Mouse (Mus musculus): ENCODE results near the gene Lpo. TPM values are rescaled to one million over a fixed set of nuclear protein-coding genes. Genes with fewer than 3 reads are reported as not detected.

Lpo gene
- polyA plus RNA-seq, 1 experiment, result 0.50 TPM

DNA sequence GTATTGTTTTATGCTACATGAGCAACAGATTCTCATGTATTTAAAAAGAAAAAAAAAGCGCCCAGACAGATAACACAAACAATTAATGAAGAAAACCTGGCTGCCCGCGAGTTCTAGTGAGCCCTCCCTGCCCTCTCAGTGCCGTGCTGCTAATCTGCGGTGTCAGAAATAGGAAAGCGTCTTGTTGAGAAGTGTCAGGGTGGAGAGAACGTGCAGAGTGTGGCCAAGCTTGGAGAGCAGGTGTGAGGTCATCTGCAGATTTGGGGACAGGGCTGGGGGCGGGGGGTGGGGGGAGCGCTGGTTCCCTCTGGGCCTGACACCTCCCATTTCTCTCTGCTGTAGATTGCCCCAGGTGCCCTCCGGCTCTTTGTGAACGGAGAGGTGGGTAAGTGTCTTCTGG is 31.2 kb upstream of the Lpo start:
- no peak for DNase-seq
- Histone ChIP-seq H3K27ac (ENCODE audit: insufficient read depth, low read depth, low read length) (no peak overlapping the region), H3K4me1 (ENCODE audit: control insufficient read depth, insufficient read depth, low read length) (no peaks in the 10 kb centered on the region), H3K36me3 (ENCODE audit: control insufficient read depth, insufficient read depth, low read length) (no peaks in the 10 kb centered on the region; the same call in 1 of the 2 replicates), H3K27me3 (replicated peaks; ENCODE audit: control insufficient read depth, insufficient read depth, low read length) (no peaks in the 10 kb centered on the region), H3K4me3 (ENCODE audit: insufficient read depth, low read depth, low read length) (no peak overlapping the region)
- WGBS, result 90% methylated on average over 11 of the region's 11 CpGs
- TF ChIP-seq POLR2A (IDR thresholded peaks at IDR 0.05; ENCODE audit: low read depth, low read length), result no peak
- no peak for TF ChIP-seq CTCF (conservative IDR thresholded peaks at IDR 0.05; ENCODE audit: insufficient read depth, insufficient read length, low read depth, low read length)

DNA sequence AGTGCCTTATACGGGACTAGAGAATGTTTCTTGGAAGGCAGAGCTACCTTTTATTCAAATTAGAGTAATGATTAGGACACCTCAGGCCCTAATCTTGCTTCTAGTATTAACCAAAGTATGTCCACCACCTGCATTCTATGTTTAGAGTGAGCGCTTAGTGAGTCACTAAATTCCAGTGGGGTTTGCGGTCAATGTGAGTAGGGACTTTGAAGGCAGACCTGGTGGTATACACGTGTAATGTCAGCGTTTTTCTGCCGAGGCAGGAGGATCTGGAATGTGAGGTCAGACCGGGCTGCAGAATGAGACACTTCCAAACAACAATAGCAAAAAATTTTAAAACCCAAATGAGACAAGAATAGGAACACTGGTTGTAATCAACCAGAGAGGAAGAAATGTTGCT is 26.5 kb upstream of the Lpo start:
- 88% methylated on average over 7 of the region's 7 CpGs for whole genome bisulfite sequencing
- Histone ChIP-seq H3K4me1 (ENCODE audit: control insufficient read depth, insufficient read depth, low read length) (peaks cover 8% of the 10 kb centered on the region; the same call in 1 of the 2 replicates), H3K4me3 (ENCODE audit: insufficient read depth, low read depth, low read length) (no peak overlapping the region), H3K27ac (ENCODE audit: insufficient read depth, low read depth, low read length) (no peak overlapping the region), H3K36me3 (ENCODE audit: control insufficient read depth, insufficient read depth, low read length) (no peaks in the 10 kb centered on the region; the same call in 1 of the 2 replicates), H3K27me3 (replicated peaks; ENCODE audit: control insufficient read depth, insufficient read depth, low read length) (no peaks in the 10 kb centered on the region)
- no peak for TF ChIP-seq CTCF (conservative IDR thresholded peaks at IDR 0.05; ENCODE audit: insufficient read depth, insufficient read length, low read depth, low read length)
- TF ChIP-seq POLR2A (IDR thresholded peaks at IDR 0.05; ENCODE audit: low read depth, low read length), result no peak
- no peak for DNase-seq

DNA sequence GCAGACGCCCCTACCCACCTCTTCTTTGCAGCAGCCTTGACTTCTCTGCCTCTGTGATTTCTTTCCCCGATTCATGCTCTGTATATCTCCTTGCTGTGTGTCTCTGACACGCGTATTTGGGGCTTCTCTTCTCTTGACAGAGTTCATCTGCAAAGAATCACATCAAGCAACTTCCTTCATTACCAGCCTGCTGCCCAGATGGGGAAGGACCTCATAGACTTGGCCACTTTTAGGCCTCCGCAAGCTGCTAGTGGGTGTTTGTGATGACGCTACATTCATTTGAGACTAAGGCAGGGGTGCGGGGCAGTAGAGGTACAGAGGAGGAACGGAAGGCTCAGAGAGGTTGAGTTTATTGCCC is 25.5 kb upstream of the Lpo start:
- DNase-seq, result peak; percentile 7
- TF ChIP-seq POLR2A (IDR thresholded peaks at IDR 0.05; ENCODE audit: low read depth, low read length) (no peak), CTCF (conservative IDR thresholded peaks at IDR 0.05; ENCODE audit: insufficient read depth, insufficient read length, low read depth, low read length) (no peak)
- no peak overlapping the region for H3K27ac ChIP-seq (ENCODE audit: insufficient read depth, low read depth, low read length)
- H3K4me3 ChIP-seq (ENCODE audit: insufficient read depth, low read depth, low read length), result peak overlapping the region; percentile 76
- 35% methylated on average over 8 of the region's 8 CpGs for WGBS
- H3K36me3 ChIP-seq (ENCODE audit: control insufficient read depth, insufficient read depth, low read length), result no peaks in the 10 kb centered on the region; the same call in 1 of the 2 replicates
- no peaks in the 10 kb centered on the region for H3K27me3 ChIP-seq (replicated peaks; ENCODE audit: control insufficient read depth, insufficient read depth, low read length)
- peaks cover 8% of the 10 kb centered on the region; the same call in 1 of the 2 replicates for H3K4me1 ChIP-seq (ENCODE audit: control insufficient read depth, insufficient read depth, low read length)

- WGBS, result 3% methylated on average over 40 of the region's 40 CpGs
- 0 out of 2 replicates have a peak within 1 kb of the TSS, but pooled peaks have one; percentile 10 for H3K27ac ChIP-seq (ENCODE audit: insufficient read depth, low read depth, low read length)
- TF ChIP-seq POLR2A (IDR thresholded peaks at IDR 0.05; ENCODE audit: low read depth, low read length) (peak; percentile 78), CTCF (conservative IDR thresholded peaks at IDR 0.05; ENCODE audit: insufficient read depth, insufficient read length, low read depth, low read length) (no peak)
- peaks cover 8% of the 10 kb centered on the region; the same call in 1 of the 2 replicates for H3K4me1 ChIP-seq (ENCODE audit: control insufficient read depth, insufficient read depth, low read length)
- H3K4me3 ChIP-seq (ENCODE audit: insufficient read depth, low read depth, low read length), result peak within 1 kb of the TSS; percentile 76
- no peaks in the 10 kb centered on the region for H3K36me3 ChIP-seq (ENCODE audit: control insufficient read depth, insufficient read depth, low read length)
- no peaks in the 10 kb centered on the region for H3K27me3 ChIP-seq (replicated peaks; ENCODE audit: control insufficient read depth, insufficient read depth, low read length)
- peak; percentile 94 for DNase-seq
Observed at GRCm38 (mm10) chr11:87852690-87853596, 24.9 kb upstream of the Lpo start, which contains the start of gene Mks1. Gene Mks1, plus strand, starts transcription at chr11:87853215.

GRCm38 (mm10) chr11:87847884-87848283 is 19.8 kb upstream of the Lpo start:
- Histone ChIP-seq H3K27me3 (replicated peaks; ENCODE audit: control insufficient read depth, insufficient read depth, low read length) (no peaks in the 10 kb centered on the region), H3K27ac (ENCODE audit: insufficient read depth, low read depth, low read length) (no peak overlapping the region), H3K36me3 (ENCODE audit: control insufficient read depth, insufficient read depth, low read length) (no peaks in the 10 kb centered on the region), H3K4me1 (ENCODE audit: control insufficient read depth, insufficient read depth, low read length) (peaks cover 3% of the 10 kb centered on the region; the same call in 1 of the 2 replicates), H3K4me3 (ENCODE audit: insufficient read depth, low read depth, low read length) (no peak overlapping the region)
- no peak for TF ChIP-seq POLR2A (IDR thresholded peaks at IDR 0.05; ENCODE audit: low read depth, low read length)
- TF ChIP-seq CTCF (conservative IDR thresholded peaks at IDR 0.05; ENCODE audit: insufficient read depth, insufficient read length, low read depth, low read length), result no peak
- 67% methylated on average over 6 of the region's 6 CpGs for WGBS
- DNase-seq, result no peak

GRCm38 (mm10) chr11:87846968-87847600 is 19.0 kb upstream of the Lpo start:
- H3K27me3 ChIP-seq (replicated peaks; ENCODE audit: control insufficient read depth, insufficient read depth, low read length), result no peaks in the 10 kb centered on the region
- H3K27ac ChIP-seq (ENCODE audit: insufficient read depth, low read depth, low read length), result peak overlapping the region; percentile 37; the same call in 1 of the 2 replicates
- no peaks in the 10 kb centered on the region for H3K36me3 ChIP-seq (ENCODE audit: control insufficient read depth, insufficient read depth, low read length)
- WGBS, result 81% methylated on average over 12 of the region's 12 CpGs
- H3K4me3 ChIP-seq (ENCODE audit: insufficient read depth, low read depth, low read length), result no peak overlapping the region
- H3K4me1 ChIP-seq (ENCODE audit: control insufficient read depth, insufficient read depth, low read length), result no peaks in the 10 kb centered on the region
- TF ChIP-seq CTCF (conservative IDR thresholded peaks at IDR 0.05; ENCODE audit: insufficient read depth, insufficient read length, low read depth, low read length), result no peak
- no peak for TF ChIP-seq POLR2A (IDR thresholded peaks at IDR 0.05; ENCODE audit: low read depth, low read length)
- peak; percentile 16 for DNase-seq

DNA sequence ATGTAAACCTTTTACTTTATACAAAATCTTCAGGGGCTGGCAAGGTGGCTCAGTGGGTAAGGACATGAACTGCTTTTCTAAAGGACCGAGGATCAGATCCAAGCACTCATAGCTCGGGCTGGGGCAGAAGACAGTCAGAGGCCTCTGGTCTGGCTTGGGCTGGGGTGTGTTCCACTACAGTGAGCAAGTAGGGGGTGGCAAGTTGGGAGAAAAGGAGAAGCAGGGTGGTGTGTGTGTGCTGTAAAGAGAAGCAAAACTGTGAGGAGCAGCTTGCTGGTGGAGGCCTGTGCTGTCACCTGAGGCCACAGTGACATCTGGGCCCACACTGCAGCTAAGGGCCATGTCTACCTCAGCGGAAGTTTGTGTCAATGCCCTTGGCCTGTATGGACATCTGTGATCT is 13.3 kb upstream of the Lpo start:
- H3K27ac ChIP-seq (ENCODE audit: insufficient read depth, low read depth, low read length), result no peak overlapping the region
- H3K4me3 ChIP-seq (ENCODE audit: insufficient read depth, low read depth, low read length), result no peak overlapping the region
- H3K4me1 ChIP-seq (ENCODE audit: control insufficient read depth, insufficient read depth, low read length), result no peaks in the 10 kb centered on the region
- no peak for DNase-seq
- H3K27me3 ChIP-seq (replicated peaks; ENCODE audit: control insufficient read depth, insufficient read depth, low read length), result no peaks in the 10 kb centered on the region
- WGBS, result 79% methylated on average over 3 of the region's 3 CpGs
- TF ChIP-seq POLR2A (IDR thresholded peaks at IDR 0.05; ENCODE audit: low read depth, low read length) (no peak), CTCF (conservative IDR thresholded peaks at IDR 0.05; ENCODE audit: insufficient read depth, insufficient read length, low read depth, low read length) (no peak)
- no peaks in the 10 kb centered on the region for H3K36me3 ChIP-seq (ENCODE audit: control insufficient read depth, insufficient read depth, low read length)
